Mouse (Mus musculus): Measurements from ENCODE around the gene Edar. TPM values are rescaled to one million over a fixed set of nuclear protein-coding genes. Genes with fewer than 3 reads are reported as not detected.

The Edar gene
- polyA plus RNA-seq, 1 experiment from 2014 or later = 0.35 TPM

- Histone ChIP-seq H3K4me1 (no peaks in the 10 kb centered on the region), H3K4me3 (no peak overlapping the region), H3K4me2 (no peak overlapping the region), H3K36me3 (no peaks in the 10 kb centered on the region), H3K27ac (no peak overlapping the region), H3K9ac (no peak overlapping the region), H3K27me3 (no peaks in the 10 kb centered on the region), H3K9me3 (no peaks in the 10 kb centered on the region)
- 64% methylated on average over 5 of the region's 5 CpGs for WGBS
- no peak for ATAC-seq (ENCODE audit: borderline replicate concordance, extremely low read depth, low FRiP score, low TSS enrichment)
Observed at GRCm38 (mm10) chr10:58595821-58596220, 79.6 kb downstream of the Edar start.

- Histone ChIP-seq H3K4me2 (no peak overlapping the region), H3K9ac (no peak overlapping the region), H3K27ac (no peak overlapping the region), H3K36me3 (no peaks in the 10 kb centered on the region), H3K27me3 (no peaks in the 10 kb centered on the region), H3K4me3 (no peak overlapping the region), H3K4me1 (no peaks in the 10 kb centered on the region), H3K9me3 (no peaks in the 10 kb centered on the region)
- ATAC-seq (ENCODE audit: borderline replicate concordance, extremely low read depth, low FRiP score, low TSS enrichment) = no peak
- WGBS = 91% methylated on average over 3 of the region's 3 CpGs
Observed at GRCm38 (mm10) chr10:58595197-58595596, 80.3 kb downstream of the Edar start.

DNA sequence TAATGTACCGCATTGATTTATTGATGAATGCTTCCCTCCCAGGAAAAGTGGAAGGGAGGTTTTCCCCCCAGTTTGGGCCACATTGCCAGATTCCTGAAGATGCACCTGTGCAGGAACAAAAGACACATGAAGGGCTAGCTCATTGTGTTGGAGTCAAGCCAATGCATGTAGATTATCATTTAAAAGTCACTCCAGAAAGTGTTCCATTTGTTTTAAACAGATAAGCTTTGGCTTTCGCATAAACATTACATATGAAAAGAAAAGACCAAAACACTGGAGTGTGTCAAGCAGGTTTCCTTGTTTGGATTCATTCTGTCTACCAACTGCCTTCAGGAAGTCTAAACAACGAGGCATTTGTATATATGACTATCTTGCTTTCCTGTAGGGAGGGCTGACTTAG is 81.0 kb downstream of the Edar start:
- no peaks in the 10 kb centered on the region for H3K4me1 ChIP-seq
- H3K9me3 ChIP-seq = no peaks in the 10 kb centered on the region
- ATAC-seq (ENCODE audit: borderline replicate concordance, extremely low read depth, low FRiP score, low TSS enrichment) = no peak
- 62% methylated on average over 3 of the region's 3 CpGs for WGBS
- H3K9ac ChIP-seq = no peak overlapping the region
- H3K4me2 ChIP-seq = no peak overlapping the region
- H3K27ac ChIP-seq = no peak overlapping the region
- H3K36me3 ChIP-seq = no peaks in the 10 kb centered on the region
- no peak overlapping the region for H3K4me3 ChIP-seq
- H3K27me3 ChIP-seq = no peaks in the 10 kb centered on the region

DNA sequence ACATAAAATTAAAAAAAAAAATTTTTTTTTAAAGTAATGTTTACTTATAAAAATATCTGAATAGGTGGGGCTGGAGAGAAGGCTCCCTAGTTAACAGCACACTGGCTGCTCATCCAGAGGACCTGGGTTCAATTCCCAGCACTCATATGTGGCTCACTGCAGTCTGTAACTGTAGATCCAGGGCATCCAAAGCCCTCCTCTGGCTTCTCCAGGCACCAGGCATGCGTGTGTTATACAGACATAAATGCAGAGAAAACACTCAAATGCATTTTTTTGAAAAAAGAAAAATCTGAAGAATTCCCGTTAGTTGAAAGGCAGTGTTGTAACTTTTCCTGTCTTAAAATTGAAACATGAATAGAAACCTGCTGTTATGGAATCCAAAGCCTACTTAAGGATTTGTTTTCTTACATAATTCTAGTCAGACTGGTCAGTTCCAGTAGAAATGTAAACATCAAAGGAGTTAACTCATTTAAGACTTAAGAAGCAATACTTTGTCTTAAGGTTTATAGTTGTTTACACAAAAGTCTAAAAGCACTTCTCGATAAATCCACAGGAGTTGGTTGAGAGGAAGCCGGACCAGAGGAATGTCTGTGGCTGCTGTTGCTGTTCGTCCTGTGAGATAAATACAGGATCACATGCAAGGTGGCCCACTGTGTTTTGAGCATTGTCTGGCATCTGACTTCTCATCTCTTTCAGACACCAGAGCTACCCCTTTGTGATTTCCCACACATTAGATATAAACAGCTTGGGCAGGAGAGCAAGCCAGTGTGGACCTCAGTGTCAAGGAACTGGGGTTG is 89.8 kb downstream of the Edar start:
- Histone ChIP-seq H3K9ac (no peak overlapping the region), H3K27ac (peak overlapping the region; percentile 83), H3K36me3 (no peaks in the 10 kb centered on the region), H3K4me2 (no peak overlapping the region), H3K4me3 (no peak overlapping the region), H3K9me3 (no peaks in the 10 kb centered on the region), H3K4me1 (peaks cover 5% of the 10 kb centered on the region; the same call in 1 of the 2 replicates), H3K27me3 (no peaks in the 10 kb centered on the region)
- WGBS = 27% methylated on average over 5 of the region's 5 CpGs
- ATAC-seq (ENCODE audit: borderline replicate concordance, extremely low read depth, low FRiP score, low TSS enrichment) = peak; percentile 70; the same call in 1 of the 2 replicates

DNA sequence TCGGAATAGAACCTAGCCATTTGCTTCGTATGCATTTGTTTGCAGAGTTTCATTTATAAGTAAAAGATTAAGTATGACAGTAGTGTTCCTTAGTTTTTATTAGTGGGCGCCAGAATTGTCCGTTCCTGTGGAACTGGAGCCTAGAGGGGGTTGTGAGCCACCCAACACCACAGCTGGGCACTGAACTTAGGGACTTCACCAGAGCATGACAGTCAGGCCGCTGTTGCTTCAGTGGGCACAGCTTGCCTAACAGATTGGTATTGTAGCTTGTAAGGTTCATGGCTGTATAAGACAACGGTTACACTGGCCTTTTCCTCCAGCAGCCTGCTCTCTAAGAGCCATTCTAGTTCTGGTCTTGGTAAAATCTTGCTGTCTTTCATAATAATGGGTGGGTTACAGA is 114.9 kb downstream of the Edar start:
- H3K27me3 ChIP-seq = no peaks in the 10 kb centered on the region
- WGBS = 75% methylated on average over 6 of the region's 6 CpGs
- no peak overlapping the region for H3K4me2 ChIP-seq
- H3K4me3 ChIP-seq = no peak overlapping the region
- no peaks in the 10 kb centered on the region for H3K36me3 ChIP-seq
- H3K27ac ChIP-seq = no peak overlapping the region
- no peak for ATAC-seq (ENCODE audit: borderline replicate concordance, extremely low read depth, low FRiP score, low TSS enrichment)
- no peak overlapping the region for H3K9ac ChIP-seq
- H3K4me1 ChIP-seq = no peaks in the 10 kb centered on the region
- no peaks in the 10 kb centered on the region for H3K9me3 ChIP-seq

- no peak overlapping the region for H3K27ac ChIP-seq
- H3K4me1 ChIP-seq = no peaks in the 10 kb centered on the region
- no peak for ATAC-seq (ENCODE audit: borderline replicate concordance, extremely low read depth, low FRiP score, low TSS enrichment)
- no peak overlapping the region for H3K9ac ChIP-seq
- no peak overlapping the region for H3K4me2 ChIP-seq
- H3K27me3 ChIP-seq = no peaks in the 10 kb centered on the region
- H3K4me3 ChIP-seq = no peak overlapping the region
- 18% methylated on average over 3 of the region's 3 CpGs for WGBS
- H3K36me3 ChIP-seq = no peaks in the 10 kb centered on the region
- no peaks in the 10 kb centered on the region for H3K9me3 ChIP-seq
Observed at GRCm38 (mm10) chr10:58559901-58560300, 115.6 kb downstream of the Edar start.

DNA sequence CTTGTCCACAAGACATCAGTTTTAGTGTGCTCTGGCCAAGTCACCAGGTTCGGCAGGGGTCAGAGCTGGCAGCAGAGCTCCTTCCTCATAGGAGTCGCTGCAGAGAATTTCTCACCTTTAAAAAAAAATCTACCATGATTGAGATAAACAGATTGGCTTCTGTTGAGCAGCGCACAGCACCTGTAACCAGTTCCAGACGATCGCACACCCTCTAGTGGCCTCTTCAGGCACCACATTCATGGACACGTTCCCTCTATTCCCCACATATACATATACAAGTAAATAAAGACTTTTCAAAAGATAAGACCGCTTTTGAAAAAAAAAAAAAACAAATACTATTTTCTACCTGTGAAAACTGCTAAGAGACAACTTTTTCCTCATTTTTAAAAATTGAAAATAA is 116.4 kb downstream of the Edar start:
- Histone ChIP-seq H3K9me3 (no peaks in the 10 kb centered on the region), H3K4me2 (no peak overlapping the region), H3K9ac (no peak overlapping the region), H3K4me1 (no peaks in the 10 kb centered on the region), H3K36me3 (no peaks in the 10 kb centered on the region), H3K27me3 (no peaks in the 10 kb centered on the region), H3K4me3 (no peak overlapping the region), H3K27ac (no peak overlapping the region)
- ATAC-seq (ENCODE audit: borderline replicate concordance, extremely low read depth, low FRiP score, low TSS enrichment) = no peak
- WGBS = 28% methylated on average over 7 of the region's 7 CpGs

GRCm38 (mm10) chr10:58554693-58555387 is 120.6 kb downstream of the Edar start:
- no peak overlapping the region for H3K9ac ChIP-seq
- H3K4me3 ChIP-seq = no peak overlapping the region
- 84% methylated on average over 8 of the region's 8 CpGs for WGBS
- H3K4me2 ChIP-seq = no peak overlapping the region
- H3K9me3 ChIP-seq = no peaks in the 10 kb centered on the region
- H3K4me1 ChIP-seq = no peaks in the 10 kb centered on the region
- no peaks in the 10 kb centered on the region for H3K27me3 ChIP-seq
- no peak overlapping the region for H3K27ac ChIP-seq
- no peaks in the 10 kb centered on the region for H3K36me3 ChIP-seq
- ATAC-seq (ENCODE audit: borderline replicate concordance, extremely low read depth, low FRiP score, low TSS enrichment) = no peak

Other genes with a start within 250 kb of the Edar start
- 26.5 and 27.9 TPM in 2 replicates for gene Ranbp2, start 228.7 kb downstream of the Edar start, polyA plus RNA-seq (2015; fragmentation: Nextera tagmentation; extraction: Ambion mirVana)
- 10.1 and 10.4 TPM in 2 replicates for gene Ccdc138, start 177.7 kb downstream of the Edar start, polyA plus RNA-seq (2015; fragmentation: Nextera tagmentation; extraction: Ambion mirVana)
- gene Gm17542, start 42.6 kb upstream of the Edar start, polyA plus RNA-seq (2015; fragmentation: Nextera tagmentation; extraction: Ambion mirVana) = not detected in 2 replicates
- 2.4 and 2.9 TPM in 2 replicates for gene Sh3rf3, start 137.7 kb upstream of the Edar start, polyA plus RNA-seq (2015; fragmentation: Nextera tagmentation; extraction: Ambion mirVana)

Data from lung, embryonic 15.5 days (tissue).